10 mouse cellular contexts compared by ENCODE assay signal in the genomic region with DNA sequence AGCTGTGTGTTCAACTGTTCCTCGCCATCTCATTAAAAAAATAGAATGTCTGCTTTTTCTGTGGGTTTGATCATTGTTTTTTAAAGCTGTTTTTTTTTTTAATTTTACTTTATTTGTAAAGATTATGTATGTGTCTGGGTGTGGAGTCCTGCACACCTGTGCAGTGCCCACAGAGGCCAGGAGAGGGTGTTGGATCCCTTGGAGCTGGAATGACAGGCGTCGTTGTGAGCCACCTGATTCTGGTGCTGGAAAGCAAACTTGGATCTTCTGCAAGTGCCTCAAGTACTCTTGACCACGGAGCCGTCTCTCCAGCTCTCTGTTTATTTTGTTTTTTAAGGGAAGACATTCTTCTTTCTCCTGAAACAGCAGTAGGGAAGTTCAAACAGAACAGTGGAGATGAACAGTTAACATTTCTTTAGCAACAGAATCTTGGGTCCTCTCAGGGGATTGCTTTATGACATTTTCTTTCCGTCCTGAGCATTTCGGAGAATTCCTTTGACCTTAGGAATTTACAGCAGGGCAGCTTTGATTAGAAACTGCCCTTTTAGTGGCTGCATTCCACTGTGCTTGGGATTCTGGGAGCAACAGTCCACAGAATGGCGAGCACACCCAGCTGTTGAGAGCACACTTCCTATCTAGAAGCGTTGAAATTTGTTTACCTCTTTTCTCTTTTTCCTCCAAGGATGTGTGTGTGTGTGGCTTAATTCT. TPM values are rescaled to one million over a fixed set of nuclear protein-coding genes. Genes with fewer than 3 reads are reported as not detected.
DNase-seq lines count a peak whose midpoint lies in the region; ATAC-seq and TF ChIP-seq lines count a peak whose summit lies in the region.
"Had no signal": no experiment of that assay in that cellular context is flagged by ENCODE, and none has a peak within 500 bp of the region (broad histone marks: within the 10 kb centered on the region; RNA-seq: fewer than 3 reads in every experiment).

No protein-coding gene starts in this region.

- TF ChIP-seq CTCF in forebrain, postnatal 0 days (IDR thresholded peaks at IDR 0.05; ENCODE audit: low read depth), result no peak

- no peak for ATAC-seq in kidney, embryonic 14.5 days (ENCODE audit: low FRiP score, low TSS enrichment)
- ATAC-seq in kidney, embryonic 16.5 days (ENCODE audit: low FRiP score, low TSS enrichment), result no peak; the same call in 1 of the 2 replicates
- ATAC-seq in stomach, embryonic 14.5 days (ENCODE audit: insufficient number of reproducible peaks, insufficient read depth, low FRiP score, low read depth), result no peak
- ATAC-seq in forebrain, postnatal 0 days, result no peak
- no peak for ATAC-seq in erythroid progenitor cell, adult 5-6 weeks (replicated peaks; ENCODE audit: low FRiP score, poor library complexity, severe bottlenecking)

- H3K36me3 ChIP-seq in kidney, embryonic 14.5 days (ENCODE audit: control insufficient read depth, insufficient read depth, low read length), result no peaks in the 10 kb centered on the region
- no peaks in the 10 kb centered on the region for H3K36me3 ChIP-seq in kidney, embryonic 16.5 days (ENCODE audit: insufficient read depth, low read length)
- H3K36me3 ChIP-seq in stomach, embryonic 14.5 days (ENCODE audit: control insufficient read depth, insufficient read depth, low read length), result no peaks in the 10 kb centered on the region
- no peaks in the 10 kb centered on the region for H3K36me3 ChIP-seq in forebrain, postnatal 0 days (ENCODE audit: insufficient read depth)
- H3K36me3 ChIP-seq: neural tube, embryonic 13.5 days had no signal

- H3K27me3 ChIP-seq in kidney, embryonic 14.5 days (ENCODE audit: control insufficient read depth, insufficient read depth, low read length), result no peaks in the 10 kb centered on the region
- H3K27me3 ChIP-seq in kidney, embryonic 16.5 days (ENCODE audit: insufficient read depth, low read length), result no peaks in the 10 kb centered on the region
- no peaks in the 10 kb centered on the region for H3K27me3 ChIP-seq in stomach, embryonic 14.5 days (ENCODE audit: control insufficient read depth, insufficient read depth, low read length)
- H3K27me3 ChIP-seq in forebrain, postnatal 0 days (ENCODE audit: insufficient read depth, low read length), result no peaks in the 10 kb centered on the region
- H3K27me3 ChIP-seq: neural tube, embryonic 13.5 days had no signal

- H3K4me2 ChIP-seq in kidney, embryonic 14.5 days (replicated peaks; ENCODE audit: low read depth, low read length), result no peak overlapping the region; the same call in 1 of the 2 replicates
- no peak overlapping the region for H3K4me2 ChIP-seq in kidney, embryonic 16.5 days (replicated peaks; ENCODE audit: low read depth, low read length)
- peak overlapping the region; percentile 26 for H3K4me2 ChIP-seq in stomach, embryonic 14.5 days (replicated peaks; ENCODE audit: low read depth, low read length)
- no peak overlapping the region for H3K4me2 ChIP-seq in forebrain, postnatal 0 days (ENCODE audit: low read depth)
- H3K4me2 ChIP-seq: neural tube, embryonic 13.5 days had no signal

- WGBS in kidney, embryonic 14.5 days, result 21% methylated on average over 9 of the region's 9 CpGs
- 18% methylated on average over 9 of the region's 9 CpGs for WGBS in kidney, embryonic 16.5 days
- 18% methylated on average over 9 of the region's 9 CpGs for WGBS in stomach, embryonic 14.5 days
- 61% methylated on average over 9 of the region's 9 CpGs for WGBS in forebrain, postnatal 0 days

- H3K9ac ChIP-seq in kidney, embryonic 14.5 days (ENCODE audit: low read depth, low read length), result no peak overlapping the region
- H3K9ac ChIP-seq in kidney, embryonic 16.5 days (replicated peaks; ENCODE audit: low read length), result no peak overlapping the region
- H3K9ac ChIP-seq in stomach, embryonic 14.5 days (replicated peaks; ENCODE audit: low read depth, low read length), result no peak overlapping the region
- H3K9ac ChIP-seq in forebrain, postnatal 0 days, result no peak overlapping the region
- H3K9ac ChIP-seq: neural tube, embryonic 13.5 days had no signal

- H3K9me3 ChIP-seq in kidney, embryonic 14.5 days (ENCODE audit: control insufficient read depth, low read length), result no peaks in the 10 kb centered on the region
- no peaks in the 10 kb centered on the region for H3K9me3 ChIP-seq in kidney, embryonic 16.5 days (ENCODE audit: low read length)
- H3K9me3 ChIP-seq in stomach, embryonic 14.5 days (ENCODE audit: control insufficient read depth, low read depth, low read length), result no peaks in the 10 kb centered on the region
- no peaks in the 10 kb centered on the region for H3K9me3 ChIP-seq in forebrain, postnatal 0 days (ENCODE audit: low read length)
- H3K9me3 ChIP-seq: neural tube, embryonic 13.5 days had no signal

- H3K27ac ChIP-seq in kidney, embryonic 14.5 days (ENCODE audit: low read depth, low read length), result peak overlapping the region; percentile 59
- peak overlapping the region; percentile 63 for H3K27ac ChIP-seq in kidney, embryonic 16.5 days (ENCODE audit: low read length)
- H3K27ac ChIP-seq in stomach, embryonic 14.5 days (ENCODE audit: low read length), result peak overlapping the region; percentile 67
- no peak overlapping the region for H3K27ac ChIP-seq in forebrain, postnatal 0 days (ENCODE audit: low read depth, low read length)
- H3K27ac ChIP-seq: neural tube, embryonic 13.5 days had no signal

- H3K4me1 ChIP-seq in kidney, embryonic 14.5 days (ENCODE audit: control insufficient read depth, insufficient read depth, low read length), result peaks cover 8% of the 10 kb centered on the region
- peaks cover 11% of the 10 kb centered on the region for H3K4me1 ChIP-seq in kidney, embryonic 16.5 days (ENCODE audit: insufficient read depth, low read length)
- 0 out of 2 replicates have a peak, but pooled peaks cover 10% of the 10 kb centered on the region for H3K4me1 ChIP-seq in stomach, embryonic 14.5 days (ENCODE audit: control insufficient read depth, insufficient read depth, low read length)
- no peaks in the 10 kb centered on the region for H3K4me1 ChIP-seq in forebrain, postnatal 0 days (ENCODE audit: insufficient read depth)
- H3K4me1 ChIP-seq: neural tube, embryonic 13.5 days had no signal

- no peak for DNase-seq in kidney, adult 11 months
- peak; percentile 51 for DNase-seq in embryo, embryonic 10.5 days (ENCODE audit: low spot score)
- no peak for DNase-seq in retina, embryonic 14.5 days (ENCODE audit: low spot score)
- no peak for DNase-seq in forebrain, postnatal 0 days

- no peak overlapping the region for H3K4me3 ChIP-seq in kidney, embryonic 14.5 days (ENCODE audit: low read length)
- no peak overlapping the region for H3K4me3 ChIP-seq in kidney, embryonic 16.5 days (ENCODE audit: low read length)
- H3K4me3 ChIP-seq in stomach, embryonic 14.5 days (ENCODE audit: low read depth, low read length), result no peak overlapping the region
- H3K4me3 ChIP-seq in forebrain, postnatal 0 days (ENCODE audit: low read depth, low read length), result no peak overlapping the region
- H3K4me3 ChIP-seq: neural tube, embryonic 13.5 days had no signal

RNA-seq across cellular contexts. Expression of a gene that starts 39.9 kb away (rescaled TPM):
- 59.6 and 68.1 TPM in 2 replicates for polyA plus RNA-seq in kidney, embryonic 14.5 days (2014; fragmentation: Nextera tagmentation; extraction: Ambion mirVana)
- 121 and 130 TPM in 2 replicates for polyA plus RNA-seq in kidney, embryonic 16.5 days (2015; fragmentation: Nextera tagmentation; extraction: Ambion mirVana)
- 185 and 194 TPM in 2 replicates for polyA plus RNA-seq in stomach, embryonic 14.5 days (2014; fragmentation: Nextera tagmentation; extraction: Ambion mirVana)
- total RNA-seq in forebrain, postnatal 0 days (2014; rRNA removed), result 12.9 and 31.7 TPM in 2 replicates
- polyA plus RNA-seq in forebrain, postnatal 0 days (2015; fragmentation: Nextera tagmentation; extraction: Ambion mirVana), result 33.5 and 34.5 TPM in 2 replicates
- total RNA-seq in erythroid progenitor cell, adult 5-6 weeks (2015; ENCODE audit: low replicate concordance), result 1.7 and 1.8 TPM in 2 replicates
- total RNA-seq in erythroid progenitor cell, adult 5-6 weeks (2017; ENCODE audit: low replicate concordance), result 1.2 TPM in 1 of 2 replicates, not detected in the other
- total RNA-seq: MEL had no signal
